16 mouse cellular contexts compared by ENCODE assay signal in the genomic region with DNA sequence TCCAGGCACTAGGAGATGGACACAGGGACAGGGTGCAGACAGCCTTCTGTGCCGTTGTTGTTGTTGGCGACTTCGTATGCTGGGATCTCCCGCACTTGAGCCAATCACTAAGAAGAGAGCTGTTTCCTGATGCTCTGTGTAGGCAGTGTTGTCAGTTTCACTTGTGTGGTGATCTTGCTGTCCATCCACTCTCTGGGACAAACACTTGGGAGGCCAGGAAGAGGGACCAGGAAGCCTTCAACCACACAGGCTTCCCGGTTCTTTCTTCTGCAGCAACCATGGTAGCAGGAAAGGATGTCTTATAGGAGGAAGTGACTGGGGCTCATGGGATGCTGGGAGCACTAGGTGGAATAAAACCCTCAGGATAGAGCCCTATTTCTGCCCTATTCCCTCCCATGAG. TPM values are rescaled to one million over a fixed set of nuclear protein-coding genes. Genes with fewer than 3 reads are reported as not detected.
DNase-seq lines count a peak whose midpoint lies in the region; ATAC-seq and TF ChIP-seq lines count a peak whose summit lies in the region.
"Had no signal": no experiment of that assay in that cellular context is flagged by ENCODE, and none has a peak within 500 bp of the region (broad histone marks: within the 10 kb centered on the region; RNA-seq: fewer than 3 reads in every experiment).

No protein-coding gene starts in this region.

- peaks cover 85% of the 10 kb centered on the region for H3K79me2 ChIP-seq in myocyte (ENCODE audit: control insufficient read depth, insufficient read depth)

- H3K9ac ChIP-seq in heart, embryonic 12.5 days: 0 out of 2 replicates have a peak overlapping the region, but pooled peaks have one; percentile 27
- 0 out of 2 replicates have a peak overlapping the region, but pooled peaks have one; percentile 1 for H3K9ac ChIP-seq in liver, embryonic 11.5 days (ENCODE audit: low read depth, low read length)
- no peak overlapping the region for H3K9ac ChIP-seq in embryonic facial prominence, embryonic 12.5 days
- H3K9ac ChIP-seq: hindbrain, embryonic 12.5 days; midbrain, embryonic 13.5 days; neural tube, embryonic 13.5 days had no signal

- H3K27me3 ChIP-seq in heart, embryonic 12.5 days (replicated peaks): no peaks in the 10 kb centered on the region
- no peaks in the 10 kb centered on the region for H3K27me3 ChIP-seq in liver, embryonic 11.5 days (replicated peaks; ENCODE audit: control insufficient read depth, insufficient read depth, low read length)
- H3K27me3 ChIP-seq in embryonic facial prominence, embryonic 12.5 days: no peaks in the 10 kb centered on the region
- H3K27me3 ChIP-seq in myocyte (ENCODE audit: control insufficient read depth, insufficient read depth, insufficient read length): no peaks in the 10 kb centered on the region
- H3K27me3 ChIP-seq: hindbrain, embryonic 12.5 days; midbrain, embryonic 13.5 days; neural tube, embryonic 13.5 days had no signal

- peaks cover 6% of the 10 kb centered on the region for H3K36me3 ChIP-seq in heart, embryonic 12.5 days
- H3K36me3 ChIP-seq in liver, embryonic 11.5 days (ENCODE audit: control insufficient read depth, insufficient read depth, low read length): no peaks in the 10 kb centered on the region
- H3K36me3 ChIP-seq in embryonic facial prominence, embryonic 12.5 days: no peaks in the 10 kb centered on the region
- H3K36me3 ChIP-seq in myocyte (ENCODE audit: control insufficient read depth, insufficient read depth): no peaks in the 10 kb centered on the region
- H3K36me3 ChIP-seq: hindbrain, embryonic 12.5 days; midbrain, embryonic 13.5 days; neural tube, embryonic 13.5 days had no signal

- no peak overlapping the region for H3K4me2 ChIP-seq in heart, embryonic 12.5 days
- peak overlapping the region; percentile 36 for H3K4me2 ChIP-seq in liver, embryonic 11.5 days
- no peak overlapping the region for H3K4me2 ChIP-seq in embryonic facial prominence, embryonic 12.5 days (replicated peaks)
- H3K4me2 ChIP-seq in myocyte (ENCODE audit: low read depth): peak overlapping the region; percentile 63
- H3K4me2 ChIP-seq: hindbrain, embryonic 12.5 days; midbrain, embryonic 13.5 days; neural tube, embryonic 13.5 days had no signal

- H3K4me1 ChIP-seq in heart, embryonic 12.5 days (replicated peaks): peaks cover 61% of the 10 kb centered on the region
- peaks cover 46% of the 10 kb centered on the region for H3K4me1 ChIP-seq in liver, embryonic 11.5 days (replicated peaks; ENCODE audit: control insufficient read depth, insufficient read depth, low read length)
- H3K4me1 ChIP-seq in embryonic facial prominence, embryonic 12.5 days: peaks cover 26% of the 10 kb centered on the region

- H3K27ac ChIP-seq in heart, embryonic 12.5 days (ENCODE audit: poor library complexity, severe bottlenecking): peak overlapping the region; percentile 1; the same call in 1 of the 2 replicates
- peak overlapping the region; percentile 54 for H3K27ac ChIP-seq in liver, embryonic 11.5 days (ENCODE audit: low read depth, low read length)
- 0 out of 2 replicates have a peak overlapping the region, but pooled peaks have one; percentile 1 for H3K27ac ChIP-seq in embryonic facial prominence, embryonic 12.5 days
- H3K27ac ChIP-seq: hindbrain, embryonic 12.5 days; midbrain, embryonic 13.5 days; neural tube, embryonic 13.5 days had no signal

- H3K4me3 ChIP-seq in heart, embryonic 12.5 days: no peak overlapping the region
- H3K4me3 ChIP-seq in liver, embryonic 11.5 days (ENCODE audit: low read depth, low read length): no peak overlapping the region
- H3K4me3 ChIP-seq in embryonic facial prominence, embryonic 12.5 days: no peak overlapping the region
- no peak overlapping the region for H3K4me3 ChIP-seq in myocyte
- H3K4me3 ChIP-seq: hindbrain, embryonic 12.5 days; midbrain, embryonic 13.5 days; neural tube, embryonic 13.5 days had no signal

- no peak for DNase-seq in heart, adult 9 months (ENCODE audit: low spot score in 2 of 2)
- no peak for DNase-seq in liver, embryonic 11.5 days (ENCODE audit: low spot score)
- DNase-seq in liver: no peak
- no peak for DNase-seq in embryo, embryonic 9.5 days (ENCODE audit: extremely low spot score)
- DNase-seq in urinary bladder, postnatal 36 days (ENCODE audit: low spot score in 2 of 2): no peak
- DNase-seq: adrenal gland, adult 2 months; kidney, postnatal 10 days; right cerebral cortex, adult 18-20 months; thymus, postnatal 36 days had no signal

- 50% methylated on average over 5 of the region's 5 CpGs for WGBS in heart, embryonic 12.5 days
- 50% methylated on average over 5 of the region's 5 CpGs for WGBS in liver, embryonic 11.5 days
- 77% methylated on average over 5 of the region's 5 CpGs for WGBS in embryonic facial prominence, embryonic 12.5 days

- H3ac ChIP-seq in myocyte (ENCODE audit: control insufficient read depth, insufficient read length): no peak overlapping the region

- no peaks in the 10 kb centered on the region for H3K9me3 ChIP-seq in heart, embryonic 12.5 days (replicated peaks)
- H3K9me3 ChIP-seq in liver, embryonic 11.5 days (ENCODE audit: control insufficient read depth, low read length): no peaks in the 10 kb centered on the region
- H3K9me3 ChIP-seq in embryonic facial prominence, embryonic 12.5 days: no peaks in the 10 kb centered on the region
- H3K9me3 ChIP-seq: hindbrain, embryonic 12.5 days; midbrain, embryonic 13.5 days; neural tube, embryonic 13.5 days had no signal

- ATAC-seq in heart, embryonic 12.5 days (ENCODE audit: insufficient number of reproducible peaks, low FRiP score): no peak
- no peak for ATAC-seq in liver, embryonic 11.5 days (replicated peaks; ENCODE audit: low FRiP score)
- ATAC-seq in embryonic facial prominence, embryonic 12.5 days (ENCODE audit: insufficient number of reproducible peaks, insufficient read depth, low FRiP score, low TSS enrichment): no peak
- ATAC-seq: midbrain, embryonic 13.5 days had no signal

- no peak for TF ChIP-seq POLR2A in myocyte (IDR thresholded peaks at IDR 0.05; ENCODE audit: insufficient read length, low read depth)

TF ChIP-seq in myocyte, 11 proteins besides CTCF, POLR2A, EP300 and RAD21:
- no peak for TF ChIP-seq MAX (IDR thresholded peaks at IDR 0.05; ENCODE audit: low read depth)
- TF ChIP-seq TCF3 (IDR thresholded peaks at IDR 0.05; ENCODE audit: insufficient read length, low read depth): no peak
- TF ChIP-seq TCF12 (IDR thresholded peaks at IDR 0.05; ENCODE audit: insufficient read depth, poor library complexity, severe bottlenecking): no peak
- TF ChIP-seq USF1 (IDR thresholded peaks at IDR 0.05; ENCODE audit: low read depth): no peak
- no peak for TF ChIP-seq POLR2AphosphoS2 (IDR thresholded peaks at IDR 0.05; ENCODE audit: insufficient read length, low read depth)
- TF ChIP-seq CEBPB (IDR thresholded peaks at IDR 0.05; ENCODE audit: insufficient read depth, poor library complexity, severe bottlenecking): no peak
- TF ChIP-seq MYOG (IDR thresholded peaks at IDR 0.05; ENCODE audit: control insufficient read depth in 1 of 3, insufficient read depth in 1 of 3, insufficient read length in 2 of 3, low read depth in 2 of 3): no peak
- TF ChIP-seq MYOD1 (IDR thresholded peaks at IDR 0.05; ENCODE audit: control insufficient read depth in 1 of 3, insufficient read length in 2 of 3, low read depth in 2 of 3): no peak
- TF ChIP-seq REST (IDR thresholded peaks at IDR 0.05; ENCODE audit: insufficient read depth, insufficient read length): no peak
- no peak for TF ChIP-seq E2F4 (IDR thresholded peaks at IDR 0.05; ENCODE audit: insufficient read depth)
- TF ChIP-seq SRF (IDR thresholded peaks at IDR 0.05; ENCODE audit: control insufficient read depth, insufficient read length, low read depth): no peak

RNA-seq across cellular contexts. Expression of a gene that starts 12.8 kb away (rescaled TPM):
- 63.4 and 64.6 TPM in 2 replicates for polyA plus RNA-seq in heart, embryonic 12.5 days (2016; fragmentation: Nextera tagmentation; extraction: Ambion mirVana)
- polyA plus RNA-seq in liver, embryonic 11.5 days (2014; fragmentation: Nextera tagmentation; extraction: Ambion mirVana): 50.0 and 51.1 TPM in 2 replicates
- 57.9 and 69.8 TPM in 2 replicates for polyA plus RNA-seq in embryonic facial prominence, embryonic 12.5 days (2016; fragmentation: Nextera tagmentation; extraction: Ambion mirVana)
- polyA plus RNA-seq in myocyte (2012; fragmentation: generic; extraction: Trizol): 167 TPM

RNA-seq across cellular contexts. Expression of a gene that starts 32.0 kb away (rescaled TPM):
- polyA plus RNA-seq in heart, embryonic 12.5 days (2016; fragmentation: Nextera tagmentation; extraction: Ambion mirVana): not detected in 2 replicates
- polyA plus RNA-seq in liver, embryonic 11.5 days (2014; fragmentation: Nextera tagmentation; extraction: Ambion mirVana): not detected in 2 replicates
- polyA plus RNA-seq in embryonic facial prominence, embryonic 12.5 days (2016; fragmentation: Nextera tagmentation; extraction: Ambion mirVana): 0.09 TPM in 1 of 2 replicates, not detected in the other
- not detected for polyA plus RNA-seq in myocyte (2012; fragmentation: generic; extraction: Trizol)
- polyA plus RNA-seq: adrenal gland, adult 2 months; liver, embryonic 16.5 days had no signal

RNA-seq across cellular contexts. Expression of a gene that starts 38.5 kb away (rescaled TPM):
- 1.3 and 1.6 TPM in 2 replicates for polyA plus RNA-seq in heart, embryonic 12.5 days (2016; fragmentation: Nextera tagmentation; extraction: Ambion mirVana)
- 4.1 and 5.3 TPM in 2 replicates for polyA plus RNA-seq in liver, embryonic 11.5 days (2014; fragmentation: Nextera tagmentation; extraction: Ambion mirVana)
- 6.4 and 6.6 TPM in 2 replicates for polyA plus RNA-seq in embryonic facial prominence, embryonic 12.5 days (2016; fragmentation: Nextera tagmentation; extraction: Ambion mirVana)
- polyA plus RNA-seq in myocyte (2012; fragmentation: generic; extraction: Trizol): 0.65 TPM

Comparison
In these comparisons a context has a peak if more than half of its experiments do, and no peak if none do; other contexts are left out.
1. H3K27ac ChIP-seq: peak in every context shown above with its lines; median percentile 54 in liver, embryonic 11.5 days; 1 in heart, embryonic 12.5 days; 1 in embryonic facial prominence, embryonic 12.5 days.
2. H3K4me2 ChIP-seq: peak in liver, embryonic 11.5 days (single experiment) and myocyte (single experiment); none in heart, embryonic 12.5 days (single experiment) and embryonic facial prominence, embryonic 12.5 days (single experiment).